Mouse (Mus musculus) neural tube, embryonic 12.5 days (tissue): ENCODE measurements around the gene Pde1a. TPM values are rescaled to one million over a fixed set of nuclear protein-coding genes. Genes with fewer than 3 reads are reported as not detected.

Experiments used
- ATAC-seq: fragments of 200-750 bp; cut with Nextera tagmentation; 2 replicates; pipeline ENCODE4 v1.8.0; 2017; ENCODE audit warnings: low read depth, mild to moderate bottlenecking, moderate TSS enrichment, moderate library complexity; ENCODE audit not compliant: low FRiP score
- H3K27ac ChIP-seq: fragments of 300-500 bp; sonication (generic); 2 replicates; pipeline ENCODE4 v1.5.1; 2016
- H3K27me3 ChIP-seq: fragments of 300-500 bp; sonication (generic); replicated peaks from 2 replicates; pipeline ENCODE4 v1.6.1; 2016; ENCODE audit warnings: mild to moderate bottlenecking
- H3K36me3 ChIP-seq: fragments of 300-500 bp; sonication (generic); 2 replicates; pipeline ENCODE4 v1.6.1; 2016; ENCODE audit warnings: mild to moderate bottlenecking
- H3K4me1 ChIP-seq: fragments of 300-500 bp; sonication (generic); 2 replicates; pipeline ENCODE4 v1.6.1; 2016
- H3K4me2 ChIP-seq: fragments of 300-500 bp; sonication (generic); replicated peaks from 2 replicates; pipeline ENCODE4 v1.6.1; 2016; ENCODE audit warnings: mild to moderate bottlenecking
- H3K4me3 ChIP-seq: fragments of 300-500 bp; sonication (generic); 2 replicates; pipeline ENCODE4 v1.5.1; 2016
- H3K9ac ChIP-seq: fragments of 300-500 bp; sonication (generic); 2 replicates; pipeline ENCODE4 v1.6.1; 2016; ENCODE audit warnings: mild to moderate bottlenecking
- H3K9me3 ChIP-seq: fragments of 300-500 bp; sonication (generic); 2 replicates; pipeline ENCODE4 v1.6.1; 2016; ENCODE audit warnings: mild to moderate bottlenecking
- WGBS: fragments of 180-500 bp; shearing (Covaris S2); methylation state at CpG from one replicate; pipeline ENCODE4 v1.1.7; 2016; 5-methylcytosine and 5-hydroxymethylcytosine counted together
- polyA plus RNA-seq: library from polyadenylated mRNA; unstranded; fragments of >200 nt; fragmentation: Nextera tagmentation; extraction: Ambion mirVana; gene quantifications from 2 replicates; pipeline ENCODE4 v1.2.1, GENCODE M21; 2016

The Pde1a gene
- 2.4 and 2.7 TPM in 2 replicates for polyA plus RNA-seq

GRCm38 (mm10) chr2:80128861-80129698 lies at the start of gene Pde1a:
Pde1a (minus strand) TSS chr2:80129458.
- Histone ChIP-seq H3K36me3 (no peaks in the 10 kb centered on the region), H3K9ac (no peak within 1 kb of the TSS), H3K4me2 (peak within 1 kb of the TSS; percentile 54), H3K4me1 (peaks cover 6% of the 10 kb centered on the region; the same call in 1 of the 2 replicates), H3K9me3 (no peaks in the 10 kb centered on the region), H3K4me3 (peak within 1 kb of the TSS; percentile 25), H3K27me3 (no peaks in the 10 kb centered on the region), H3K27ac (no peak within 1 kb of the TSS)
- 8% methylated on average over 21 of the region's 21 CpGs for WGBS
- peak; percentile 91 for ATAC-seq

- no peaks in the 10 kb centered on the region for H3K9me3 ChIP-seq
- 70% methylated on average over 4 of the region's 4 CpGs for WGBS
- H3K4me3 ChIP-seq: no peak overlapping the region
- H3K27ac ChIP-seq: no peak overlapping the region
- no peaks in the 10 kb centered on the region for H3K4me1 ChIP-seq
- H3K9ac ChIP-seq: no peak overlapping the region
- H3K36me3 ChIP-seq: no peaks in the 10 kb centered on the region
- no peak overlapping the region for H3K4me2 ChIP-seq
- no peak for ATAC-seq
- H3K27me3 ChIP-seq: no peaks in the 10 kb centered on the region
Measured at GRCm38 (mm10) chr2:80178608-80179280, 49.5 kb upstream of the Pde1a start.

- Histone ChIP-seq H3K27me3 (no peaks in the 10 kb centered on the region), H3K9ac (no peak overlapping the region), H3K27ac (no peak overlapping the region), H3K4me2 (no peak overlapping the region), H3K4me3 (no peak overlapping the region), H3K9me3 (no peaks in the 10 kb centered on the region), H3K4me1 (no peaks in the 10 kb centered on the region), H3K36me3 (no peaks in the 10 kb centered on the region)
- ATAC-seq: no peak
- 57% methylated on average over 3 of the region's 3 CpGs for WGBS
Measured at GRCm38 (mm10) chr2:80178154-80178553, 48.9 kb upstream of the Pde1a start.

- 96% methylated on average over 1 of the region's 1 CpGs for WGBS
- H3K9me3 ChIP-seq: no peaks in the 10 kb centered on the region
- H3K4me1 ChIP-seq: no peaks in the 10 kb centered on the region
- no peak overlapping the region for H3K4me2 ChIP-seq
- no peak overlapping the region for H3K9ac ChIP-seq
- no peak overlapping the region for H3K4me3 ChIP-seq
- no peaks in the 10 kb centered on the region for H3K36me3 ChIP-seq
- no peak for ATAC-seq
- H3K27ac ChIP-seq: no peak overlapping the region
- no peaks in the 10 kb centered on the region for H3K27me3 ChIP-seq
Measured at GRCm38 (mm10) chr2:80168103-80168502, 38.8 kb upstream of the Pde1a start.

GRCm38 (mm10) chr2:80158784-80159183 lies 29.5 kb upstream of the Pde1a start:
- no peak overlapping the region for H3K4me2 ChIP-seq
- no peak overlapping the region for H3K27ac ChIP-seq
- no peaks in the 10 kb centered on the region for H3K36me3 ChIP-seq
- H3K9ac ChIP-seq: no peak overlapping the region
- no peak for ATAC-seq
- H3K9me3 ChIP-seq: no peaks in the 10 kb centered on the region
- no peaks in the 10 kb centered on the region for H3K27me3 ChIP-seq
- 87% methylated on average over 2 of the region's 2 CpGs for WGBS
- H3K4me3 ChIP-seq: no peak overlapping the region
- no peaks in the 10 kb centered on the region for H3K4me1 ChIP-seq

- Histone ChIP-seq H3K9ac (no peak overlapping the region), H3K27me3 (no peaks in the 10 kb centered on the region), H3K27ac (no peak overlapping the region), H3K9me3 (no peaks in the 10 kb centered on the region), H3K36me3 (no peaks in the 10 kb centered on the region), H3K4me1 (no peaks in the 10 kb centered on the region), H3K4me3 (no peak overlapping the region), H3K4me2 (no peak overlapping the region)
- 94% methylated on average over 3 of the region's 3 CpGs for WGBS
- no peak for ATAC-seq
Measured at GRCm38 (mm10) chr2:80158196-80158595, 28.9 kb upstream of the Pde1a start.

GRCm38 (mm10) chr2:80150019-80150418 lies 20.8 kb upstream of the Pde1a start:
- Histone ChIP-seq H3K27me3 (no peaks in the 10 kb centered on the region), H3K27ac (no peak overlapping the region), H3K4me2 (no peak overlapping the region), H3K9ac (no peak overlapping the region), H3K4me1 (no peaks in the 10 kb centered on the region), H3K4me3 (no peak overlapping the region), H3K36me3 (no peaks in the 10 kb centered on the region), H3K9me3 (no peaks in the 10 kb centered on the region)
- 85% methylated on average over 6 of the region's 6 CpGs for WGBS
- no peak for ATAC-seq

DNA sequence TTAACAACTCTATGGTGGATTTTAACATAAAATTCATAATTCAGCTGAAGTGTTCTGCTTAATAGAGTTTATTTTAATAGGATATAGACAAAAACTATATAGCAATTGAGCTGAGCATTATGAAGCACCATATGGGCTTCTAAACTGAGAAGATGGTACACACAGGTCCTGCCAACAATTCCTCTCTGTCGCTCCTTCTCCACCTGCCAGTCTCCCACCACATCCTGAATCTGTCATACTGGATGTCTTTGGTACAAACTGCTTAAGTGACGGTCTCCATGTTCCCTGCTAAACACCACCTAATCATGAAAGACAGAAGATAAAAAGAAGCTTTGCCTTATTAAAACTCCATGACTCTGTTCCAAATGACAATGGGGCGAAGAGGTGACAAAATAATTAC lies 20.1 kb upstream of the Pde1a start:
- WGBS: 88% methylated on average over 3 of the region's 3 CpGs

DNA sequence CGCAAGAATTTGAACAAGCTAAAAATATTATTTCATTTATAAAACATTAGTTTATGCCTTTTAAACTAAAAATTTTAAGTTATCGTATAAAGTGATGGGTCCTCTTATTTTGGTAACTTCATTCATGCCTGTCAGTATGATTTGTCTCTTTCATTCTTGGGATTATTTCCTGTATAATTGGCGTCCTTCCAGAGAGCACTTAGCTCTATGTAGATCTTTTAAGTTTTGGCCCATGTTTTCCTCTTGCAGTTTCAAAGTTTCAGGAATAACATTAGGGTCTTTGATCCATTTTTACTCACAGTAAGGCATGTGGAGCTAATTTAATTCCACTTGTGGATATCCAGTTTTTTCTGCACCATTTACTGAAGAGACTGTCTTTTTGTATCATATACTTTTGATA lies 5.8 kb upstream of the Pde1a start:
- Histone ChIP-seq H3K36me3 (no peaks in the 10 kb centered on the region), H3K27me3 (no peaks in the 10 kb centered on the region), H3K4me2 (no peak overlapping the region), H3K4me3 (no peak overlapping the region), H3K4me1 (no peaks in the 10 kb centered on the region), H3K27ac (no peak overlapping the region), H3K9me3 (no peaks in the 10 kb centered on the region), H3K9ac (no peak overlapping the region)
- ATAC-seq: no peak
- 84% methylated on average over 3 of the region's 3 CpGs for WGBS

More for the DNA sequence above, 20.1 kb upstream of the Pde1a start:
- H3K27me3 ChIP-seq: no peaks in the 10 kb centered on the region
- H3K9ac ChIP-seq: no peak overlapping the region
- H3K9me3 ChIP-seq: no peaks in the 10 kb centered on the region
- H3K4me1 ChIP-seq: no peaks in the 10 kb centered on the region
- H3K27ac ChIP-seq: no peak overlapping the region
- no peaks in the 10 kb centered on the region for H3K36me3 ChIP-seq
- ATAC-seq: no peak
- no peak overlapping the region for H3K4me2 ChIP-seq
- H3K4me3 ChIP-seq: no peak overlapping the region

- no peaks in the 10 kb centered on the region for H3K36me3 ChIP-seq
- H3K9me3 ChIP-seq: no peaks in the 10 kb centered on the region
- H3K27ac ChIP-seq: no peak overlapping the region
- H3K27me3 ChIP-seq: no peaks in the 10 kb centered on the region
- no peak overlapping the region for H3K4me2 ChIP-seq
- ATAC-seq: no peak
- H3K4me1 ChIP-seq: no peaks in the 10 kb centered on the region
- no peak overlapping the region for H3K4me3 ChIP-seq
- WGBS: 89% methylated on average over 3 of the region's 3 CpGs
- no peak overlapping the region for H3K9ac ChIP-seq
Measured at GRCm38 (mm10) chr2:80132677-80133076, 3.4 kb upstream of the Pde1a start.

DNA sequence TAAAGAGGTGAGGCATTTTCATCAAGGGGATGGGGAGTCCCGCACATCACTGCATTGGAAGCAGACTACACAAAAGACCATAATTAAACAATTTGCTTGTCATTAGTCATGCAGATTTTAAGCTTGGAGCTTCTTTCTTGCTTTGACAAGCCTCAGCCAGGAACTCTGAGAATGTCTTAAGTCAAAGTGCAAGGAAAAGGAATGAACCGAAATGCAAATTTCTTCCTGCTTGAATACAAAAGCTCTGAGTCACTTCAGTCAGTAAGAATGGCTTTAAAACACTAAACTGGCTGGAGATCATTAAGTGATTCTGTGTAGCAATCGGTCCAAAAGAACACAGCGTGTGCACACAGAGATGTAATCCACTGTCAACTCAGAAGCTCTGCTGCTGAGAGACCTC lies 2.6 kb downstream of the Pde1a start:
- H3K4me2 ChIP-seq: no peak overlapping the region
- 6% methylated on average over 4 of the region's 4 CpGs for WGBS
- H3K27ac ChIP-seq: no peak overlapping the region
- no peaks in the 10 kb centered on the region for H3K36me3 ChIP-seq
- no peak overlapping the region for H3K9ac ChIP-seq
- H3K9me3 ChIP-seq: no peaks in the 10 kb centered on the region
- peaks cover 6% of the 10 kb centered on the region; the same call in 1 of the 2 replicates for H3K4me1 ChIP-seq
- H3K27me3 ChIP-seq: no peaks in the 10 kb centered on the region
- H3K4me3 ChIP-seq: no peak overlapping the region
- ATAC-seq: no peak

DNA sequence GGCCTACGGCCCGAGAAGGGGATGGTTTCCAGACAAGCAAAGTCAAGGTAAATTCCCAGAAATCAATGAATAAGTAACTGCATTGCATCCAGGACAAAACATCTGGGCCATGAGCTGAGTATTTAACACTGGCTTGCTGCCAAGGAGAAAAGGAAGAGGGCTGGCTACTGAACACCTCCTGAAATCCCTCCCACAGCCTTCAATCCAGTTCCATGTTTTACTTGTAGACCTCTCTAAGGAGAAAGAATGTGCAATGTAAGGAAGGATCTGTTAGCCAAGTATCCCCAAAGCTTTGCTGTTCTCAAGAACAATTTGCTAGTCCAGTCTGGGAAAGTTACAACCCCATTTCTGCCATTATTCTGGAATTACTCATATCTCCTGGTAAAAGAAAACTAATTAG lies 42.4 kb downstream of the Pde1a start:
- Histone ChIP-seq H3K36me3 (no peaks in the 10 kb centered on the region), H3K9me3 (no peaks in the 10 kb centered on the region), H3K4me3 (no peak overlapping the region), H3K27ac (no peak overlapping the region), H3K4me1 (no peaks in the 10 kb centered on the region), H3K9ac (no peak overlapping the region), H3K4me2 (no peak overlapping the region), H3K27me3 (no peaks in the 10 kb centered on the region)
- no peak for ATAC-seq
- 93% methylated on average over 2 of the region's 2 CpGs for WGBS
